Mouse (Mus musculus): Measurements from ENCODE around the gene Trim47.
"Not testable (repeated sequence)": the region's sequence is repeated elsewhere in the genome, so short reads cannot be mapped to it uniquely, and the experiment has no call there.

The Trim47 gene

DNA sequence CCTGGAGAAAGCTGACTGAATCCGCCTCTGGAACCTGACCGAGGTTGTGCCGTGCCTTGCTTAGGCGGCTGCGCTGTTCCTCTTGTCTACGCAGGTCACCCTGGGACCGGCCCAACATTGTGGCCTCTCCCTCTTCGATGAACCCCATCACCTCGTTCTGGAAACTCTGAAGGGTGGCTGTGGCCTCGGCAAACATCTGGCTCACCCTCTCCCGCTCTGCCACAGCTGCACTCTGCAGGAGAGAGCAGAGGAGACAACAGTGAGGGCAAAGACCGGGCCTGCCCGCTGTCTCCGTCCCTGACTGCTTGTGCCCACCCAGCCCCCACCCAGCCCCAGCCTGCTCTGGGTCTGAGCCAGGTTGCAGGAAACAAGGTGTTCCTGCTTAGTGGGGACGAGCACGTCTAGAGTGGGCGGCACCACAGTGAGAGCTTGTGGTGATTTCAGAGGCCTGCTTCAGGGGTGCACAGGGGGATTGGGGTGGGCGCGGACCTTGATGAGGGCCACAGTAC lies 19.2 kb downstream of the Trim47 start:
- DNase-seq (ENCODE audit: low spot score in 2 of 2) = no peak

GRCm38 (mm10) chr11:116106963-116107776 lies 19.8 kb downstream of the Trim47 start:
- DNase-seq (ENCODE audit: low spot score in 2 of 2) = no peak

GRCm38 (mm10) chr11:116106154-116106962 lies 20.7 kb downstream of the Trim47 start:
- DNase-seq (ENCODE audit: low spot score in 2 of 2) = no peak

DNA sequence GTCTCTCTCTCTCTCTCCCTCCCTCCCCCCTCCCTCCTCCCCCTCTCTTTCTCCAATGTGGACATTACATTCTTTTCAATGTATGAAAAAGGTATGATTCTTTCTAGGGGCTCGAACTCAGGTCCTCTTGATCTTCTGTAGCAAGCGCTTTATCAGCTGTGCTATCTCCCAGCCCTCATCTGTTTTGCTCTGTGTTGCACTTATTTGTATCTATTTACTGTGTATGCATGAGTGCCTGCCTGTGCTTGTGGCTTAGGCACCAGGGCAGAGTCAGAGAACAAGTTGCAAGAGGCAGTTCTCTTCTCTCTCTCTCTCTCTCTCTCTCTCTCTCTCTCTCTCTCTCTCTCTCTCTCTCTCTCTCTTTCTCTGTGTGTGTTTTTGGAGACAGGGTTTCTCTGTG lies 21.9 kb downstream of the Trim47 start:
- no peak for DNase-seq (ENCODE audit: low spot score in 2 of 2)

- no peak for DNase-seq (ENCODE audit: low spot score in 2 of 2)
Observed at GRCm38 (mm10) chr11:116104006-116104646, 22.9 kb downstream of the Trim47 start.

GRCm38 (mm10) chr11:116103572-116103971 lies 23.4 kb downstream of the Trim47 start:
- no peak for DNase-seq (ENCODE audit: low spot score in 2 of 2)

DNA sequence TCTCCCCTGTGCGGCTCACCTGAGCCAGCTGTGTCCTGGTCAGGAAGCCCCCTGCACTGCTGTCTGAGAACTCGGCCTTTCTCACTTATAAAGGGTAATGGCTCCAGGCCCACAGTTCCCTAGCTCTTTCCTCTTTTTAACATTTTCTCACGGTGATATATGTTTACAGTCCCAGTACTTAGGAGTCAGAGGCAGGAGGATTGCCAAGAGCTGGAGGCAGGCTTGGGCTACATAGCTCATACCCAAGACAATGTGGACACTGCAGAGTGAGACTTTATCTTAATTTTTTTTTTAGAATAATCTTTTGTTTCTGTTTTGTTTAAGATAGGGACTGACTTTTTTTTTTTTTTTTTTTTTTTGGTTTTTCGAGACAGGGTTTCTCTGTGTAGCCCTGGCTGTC lies 24.5 kb downstream of the Trim47 start:
- DNase-seq (ENCODE audit: low spot score in 2 of 2) = no peak

- no peak for DNase-seq (ENCODE audit: low spot score in 2 of 2)
Observed at GRCm38 (mm10) chr11:116101931-116102381, 25.1 kb downstream of the Trim47 start.

- no peak for DNase-seq (ENCODE audit: low spot score in 2 of 2)
Observed at GRCm38 (mm10) chr11:116100839-116101238, 26.2 kb downstream of the Trim47 start.

- DNase-seq (ENCODE audit: low spot score in 2 of 2) = no peak
Observed at GRCm38 (mm10) chr11:116100385-116100784, 26.6 kb downstream of the Trim47 start.

GRCm38 (mm10) chr11:116099462-116099861 lies 27.5 kb downstream of the Trim47 start:
- no peak for DNase-seq (ENCODE audit: low spot score in 2 of 2)

GRCm38 (mm10) chr11:116098711-116099460 lies 28.1 kb downstream of the Trim47 start:
- DNase-seq (ENCODE audit: low spot score in 2 of 2) = no peak

DNA sequence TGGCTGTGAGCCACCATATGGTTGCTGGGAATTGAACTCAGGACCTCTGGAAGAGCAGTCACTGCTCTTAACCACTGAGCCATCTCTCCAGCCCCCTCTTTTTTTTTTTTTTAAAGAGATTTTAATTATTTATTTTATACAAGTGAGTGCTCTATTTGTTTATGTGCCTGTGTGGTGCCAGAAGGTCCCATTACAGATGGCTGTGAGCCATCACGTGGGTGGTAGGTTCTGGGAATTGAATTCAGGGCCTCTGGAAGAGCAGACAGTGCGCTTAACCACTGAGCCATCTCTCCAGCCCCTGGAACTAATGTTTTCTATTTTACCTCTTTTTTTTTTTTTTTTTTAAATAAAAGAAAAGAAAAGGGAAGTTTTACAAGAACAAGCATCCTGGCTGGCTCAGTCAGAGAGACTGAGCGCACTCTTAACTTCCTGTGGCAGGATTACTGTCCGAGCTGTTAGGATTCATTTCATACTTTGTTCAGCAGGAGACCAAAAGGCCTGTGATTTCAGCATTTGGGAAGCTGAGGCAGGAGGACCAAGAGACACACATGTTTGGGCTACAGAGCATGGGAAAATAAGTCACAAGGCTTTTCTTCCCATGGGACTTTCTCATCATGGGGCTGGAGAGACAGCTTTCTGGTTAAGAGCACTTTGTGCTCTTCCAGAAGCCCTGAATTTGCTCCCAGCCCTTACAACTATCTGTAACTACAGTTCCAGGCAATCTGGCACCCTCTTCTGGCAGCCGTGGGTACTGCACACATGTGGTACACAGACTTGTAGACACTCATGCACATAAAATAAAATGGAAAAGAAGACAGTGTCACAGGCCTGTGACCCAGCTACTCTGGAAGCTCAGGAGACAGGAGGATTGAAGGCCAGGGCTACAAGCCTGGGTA lies 30.5 kb downstream of the Trim47 start:
- DNase-seq (ENCODE audit: low spot score in 2 of 2) = no peak

DNA sequence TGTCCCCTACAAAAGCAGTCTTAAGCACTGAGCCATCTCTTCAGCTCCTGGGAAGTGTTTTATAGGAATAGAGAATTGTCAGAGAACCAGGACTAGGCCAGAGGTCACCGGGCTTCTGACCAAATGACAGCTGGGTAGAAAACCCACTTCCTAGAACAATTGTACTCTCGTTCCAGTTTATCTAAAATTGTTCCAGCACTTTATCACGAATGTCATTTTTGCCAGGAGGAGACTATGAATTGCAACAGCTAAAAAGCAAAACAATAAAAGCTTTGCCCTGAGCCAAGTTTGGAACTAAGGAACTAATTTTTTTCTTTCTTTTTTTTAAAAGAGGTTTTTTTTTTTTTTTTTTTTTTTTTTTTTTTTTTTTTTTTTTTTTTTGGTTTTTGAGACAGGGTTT lies 31.4 kb downstream of the Trim47 start:
- DNase-seq (ENCODE audit: low spot score in 2 of 2) = no peak

GRCm38 (mm10) chr11:116093771-116094565 lies 33.0 kb downstream of the Trim47 start:
- no peak for DNase-seq (ENCODE audit: low spot score in 2 of 2)

GRCm38 (mm10) chr11:116092959-116093358 lies 34.1 kb downstream of the Trim47 start:
- not testable (repeated sequence) for DNase-seq (ENCODE audit: low spot score in 2 of 2)

GRCm38 (mm10) chr11:116091591-116091990 lies 35.4 kb downstream of the Trim47 start:
- DNase-seq (ENCODE audit: low spot score in 2 of 2) = no peak

GRCm38 (mm10) chr11:116089545-116089944 lies 37.5 kb downstream of the Trim47 start:
- DNase-seq (ENCODE audit: low spot score in 2 of 2) = no peak

GRCm38 (mm10) chr11:116088741-116089394 lies 38.1 kb downstream of the Trim47 start:
- DNase-seq (ENCODE audit: low spot score in 2 of 2) = no peak
